Mouse (Mus musculus): Measurements from ENCODE around the gene Zfhx2. TPM values are rescaled to one million over a fixed set of nuclear protein-coding genes. Genes with fewer than 3 reads are reported as not detected.

Gene Zfhx2
- polyA plus RNA-seq, 1 experiment from 2014 or later, result 1.2 TPM

- Histone ChIP-seq H3K9me3 (replicated peaks) (no peaks in the 10 kb centered on the region), H3K9ac (peak overlapping the region; percentile 33; the same call in 1 of the 2 replicates), H3K36me3 (no peaks in the 10 kb centered on the region), H3K4me1 (replicated peaks) (peaks cover 12% of the 10 kb centered on the region), H3K4me3 (replicated peaks) (peak overlapping the region; percentile 54), H3K27me3 (peaks cover 83% of the 10 kb centered on the region), H3K27ac (no peak overlapping the region), H3K4me2 (peak overlapping the region; percentile 73)
- ATAC-seq (ENCODE audit: low read depth), result 0 out of 2 replicates have a peak, but pooled peaks have one; percentile 22
- WGBS (ENCODE audit: insufficient replicate concordance), result under 1% methylated on average over 68 of the region's 78 CpGs
- DNase-seq, result no peak
Observed at GRCm38 (mm10) chr14:55114759-55115701, 22.9 kb upstream of the Zfhx2 start.

- ATAC-seq (ENCODE audit: low read depth) (no peak), DNase-seq (no peak)
Observed at GRCm38 (mm10) chr14:55113975-55114645, 22.0 kb upstream of the Zfhx2 start.

GRCm38 (mm10) chr14:55113351-55113974, 21.3 kb upstream of the Zfhx2 start:
- 53% methylated on average over 51 of the region's 51 CpGs for WGBS (ENCODE audit: insufficient replicate concordance)
- H3K4me3 ChIP-seq (replicated peaks), result no peak overlapping the region
- H3K4me1 ChIP-seq (replicated peaks), result peaks cover 20% of the 10 kb centered on the region
- no peak for ATAC-seq (ENCODE audit: low read depth)
- peaks cover 99% of the 10 kb centered on the region for H3K27me3 ChIP-seq
- H3K36me3 ChIP-seq, result no peaks in the 10 kb centered on the region
- no peak for DNase-seq
- H3K4me2 ChIP-seq, result no peak overlapping the region
- H3K27ac ChIP-seq, result no peak overlapping the region
- H3K9me3 ChIP-seq (replicated peaks), result no peaks in the 10 kb centered on the region
- no peak overlapping the region for H3K9ac ChIP-seq

More at GRCm38 (mm10) chr14:55113975-55114645, 22.0 kb upstream of the Zfhx2 start:
- Histone ChIP-seq H3K27me3 (peaks cover 93% of the 10 kb centered on the region), H3K4me1 (replicated peaks) (peaks cover 17% of the 10 kb centered on the region), H3K36me3 (no peaks in the 10 kb centered on the region), H3K4me2 (peak overlapping the region; percentile 73), H3K9ac (no peak overlapping the region), H3K9me3 (replicated peaks) (no peaks in the 10 kb centered on the region), H3K4me3 (replicated peaks) (peak overlapping the region; percentile 54), H3K27ac (no peak overlapping the region)
- 8% methylated on average over 26 of the region's 26 CpGs for WGBS (ENCODE audit: insufficient replicate concordance)

DNA sequence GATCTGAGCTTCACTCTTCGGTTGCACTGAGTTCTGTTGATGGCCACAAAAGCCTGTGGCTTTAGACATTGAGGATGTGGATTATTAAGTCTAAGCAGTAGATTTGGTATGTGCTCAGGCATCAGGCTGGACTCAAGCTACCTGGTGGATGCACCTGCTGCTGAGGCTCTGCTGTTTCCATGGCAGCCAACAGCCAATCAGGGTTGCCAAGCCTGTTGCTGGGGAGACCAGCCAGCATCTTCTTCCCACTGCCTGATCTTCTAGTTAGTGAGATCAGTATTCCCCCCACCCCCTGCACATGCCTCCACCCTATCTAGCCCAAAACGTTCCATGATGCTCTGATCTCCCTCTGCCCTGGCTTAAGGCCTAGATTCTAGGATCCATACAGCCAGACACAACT, 19.6 kb upstream of the Zfhx2 start:
- no peaks in the 10 kb centered on the region for H3K36me3 ChIP-seq
- ATAC-seq (ENCODE audit: low read depth) (no peak), DNase-seq (no peak)
- no peak overlapping the region for H3K4me2 ChIP-seq
- peaks cover 33% of the 10 kb centered on the region for H3K4me1 ChIP-seq (replicated peaks)
- H3K27me3 ChIP-seq, result peaks cover 95% of the 10 kb centered on the region
- H3K27ac ChIP-seq, result no peak overlapping the region
- no peaks in the 10 kb centered on the region for H3K9me3 ChIP-seq (replicated peaks)
- H3K9ac ChIP-seq, result no peak overlapping the region
- 55% methylated on average over 2 of the region's 2 CpGs for WGBS (ENCODE audit: insufficient replicate concordance)
- no peak overlapping the region for H3K4me3 ChIP-seq (replicated peaks)

- Histone ChIP-seq H3K27me3 (peaks cover 79% of the 10 kb centered on the region), H3K36me3 (no peaks in the 10 kb centered on the region), H3K4me1 (replicated peaks) (peaks cover 42% of the 10 kb centered on the region), H3K9me3 (replicated peaks) (no peaks in the 10 kb centered on the region), H3K9ac (no peak overlapping the region), H3K4me2 (no peak overlapping the region), H3K4me3 (replicated peaks) (no peak overlapping the region), H3K27ac (no peak overlapping the region)
- no peak for ATAC-seq (ENCODE audit: low read depth)
- WGBS (ENCODE audit: insufficient replicate concordance), result 25% methylated on average over 9 of the region's 9 CpGs
- no peak for DNase-seq
Observed at GRCm38 (mm10) chr14:55110076-55110475, 18.0 kb upstream of the Zfhx2 start.

DNA sequence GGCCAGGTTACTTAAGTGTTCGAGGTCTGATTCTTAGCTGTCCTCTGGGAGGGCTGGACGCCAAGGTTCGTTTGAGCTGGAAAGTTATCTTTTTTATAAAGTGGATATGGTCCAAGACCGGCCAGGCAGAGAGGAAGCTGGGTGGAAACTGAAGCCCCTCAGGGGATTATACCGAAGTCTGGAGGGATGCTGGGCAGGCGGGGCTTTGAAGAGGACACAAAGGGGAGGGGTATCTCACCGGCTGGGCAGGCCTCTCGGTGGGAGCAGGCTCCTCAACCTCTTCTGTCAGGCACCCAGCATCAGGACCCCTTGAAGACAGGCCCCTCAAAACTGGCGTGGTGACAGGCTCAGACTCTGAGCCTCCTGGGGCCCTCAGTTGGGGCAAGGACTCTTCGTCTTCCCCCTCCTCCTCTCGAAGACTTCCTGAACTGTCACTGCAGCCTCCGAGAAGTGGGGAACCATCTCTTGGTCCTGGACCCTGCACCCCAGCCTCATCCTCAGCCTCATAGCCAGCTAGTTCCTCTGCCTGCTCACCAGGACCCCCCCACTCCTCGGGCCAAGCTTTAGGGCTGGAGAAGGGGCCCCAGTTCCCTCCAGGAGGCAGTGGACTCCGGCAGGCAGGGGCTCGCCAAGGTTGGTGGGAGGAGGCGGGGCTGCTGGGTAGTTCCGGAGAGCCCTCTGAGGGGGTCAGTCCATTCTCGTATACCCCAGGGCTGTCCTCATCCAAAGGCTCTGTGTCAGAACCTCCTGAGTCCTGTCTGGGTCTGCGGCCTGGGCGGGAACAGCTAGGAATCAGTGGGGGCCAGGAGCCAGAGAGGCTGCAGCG, 17.1 kb upstream of the Zfhx2 start:
- no peak overlapping the region for H3K27ac ChIP-seq
- DNase-seq, result no peak
- peaks cover 71% of the 10 kb centered on the region for H3K27me3 ChIP-seq
- H3K9me3 ChIP-seq (replicated peaks), result no peaks in the 10 kb centered on the region
- H3K9ac ChIP-seq, result no peak overlapping the region
- 0 out of 2 replicates have a peak, but pooled peaks cover 2% of the 10 kb centered on the region for H3K36me3 ChIP-seq
- H3K4me3 ChIP-seq (replicated peaks), result no peak overlapping the region
- 21% methylated on average over 21 of the region's 21 CpGs for WGBS (ENCODE audit: insufficient replicate concordance)
- ATAC-seq (ENCODE audit: low read depth), result no peak
- no peak overlapping the region for H3K4me2 ChIP-seq
- peaks cover 40% of the 10 kb centered on the region for H3K4me1 ChIP-seq (replicated peaks)

DNA sequence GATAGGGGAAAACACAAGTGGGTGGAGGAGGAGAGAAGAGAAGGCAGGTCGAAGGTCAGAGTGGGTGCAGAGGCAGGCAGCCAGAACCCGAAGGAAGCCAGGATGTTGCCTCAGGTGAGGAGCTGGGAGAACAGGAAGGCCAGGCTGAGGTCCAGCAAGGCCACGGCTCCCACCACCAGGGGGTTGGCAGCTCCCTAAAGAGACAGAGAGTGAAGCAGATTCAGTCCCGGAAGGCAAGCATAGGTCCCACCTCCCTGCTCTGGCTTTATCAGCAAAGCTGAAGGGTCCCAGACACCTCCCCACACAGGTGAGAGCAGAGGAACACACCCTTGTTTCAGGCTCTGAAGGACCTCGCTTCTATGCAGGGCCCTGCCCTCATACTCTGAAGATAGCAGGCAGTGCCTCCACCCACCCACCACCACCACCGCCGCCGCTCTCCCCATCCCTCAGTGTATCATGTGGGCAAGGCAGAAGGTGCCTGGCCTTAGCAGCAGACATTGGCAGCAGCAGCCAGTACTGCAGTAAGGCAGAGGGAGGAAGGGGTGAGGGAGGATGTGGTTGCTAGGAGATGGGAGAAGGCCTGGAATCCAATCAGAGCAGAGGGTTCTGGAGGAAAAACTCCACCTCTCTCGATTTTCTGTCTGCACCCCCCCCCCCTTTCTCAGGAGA, 16.2 kb upstream of the Zfhx2 start:
- ATAC-seq (ENCODE audit: low read depth), result no peak
- peaks cover 38% of the 10 kb centered on the region for H3K4me1 ChIP-seq (replicated peaks)

DNA sequence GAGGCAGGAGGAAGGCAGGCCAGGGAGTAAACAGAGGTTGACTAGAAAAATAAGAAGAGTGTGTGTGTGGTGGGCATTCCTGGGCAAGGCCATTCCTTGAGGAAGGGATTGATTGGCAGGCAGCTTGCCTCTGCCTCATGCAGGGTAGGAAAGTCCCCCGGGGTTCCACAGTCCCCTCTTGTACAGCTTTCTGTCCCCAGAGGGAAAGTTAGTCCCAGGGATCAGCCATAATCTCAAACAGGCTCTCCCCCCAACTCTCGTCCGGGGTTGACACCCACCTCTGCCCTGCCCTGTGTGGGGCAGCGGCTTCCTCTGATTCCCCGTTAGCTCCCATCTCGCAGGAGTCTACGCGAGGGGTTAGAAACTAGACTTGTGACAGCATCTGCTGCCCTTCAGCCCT, 14.9 kb upstream of the Zfhx2 start:
- Histone ChIP-seq H3K4me3 (replicated peaks) (peak overlapping the region; percentile 70; the same call in 1 of the 2 replicates), H3K9me3 (replicated peaks) (no peaks in the 10 kb centered on the region), H3K27me3 (peaks cover 48% of the 10 kb centered on the region), H3K36me3 (peaks cover 23% of the 10 kb centered on the region), H3K27ac (peak overlapping the region; percentile 72), H3K9ac (no peak overlapping the region), H3K4me2 (peak overlapping the region; percentile 93), H3K4me1 (replicated peaks) (peaks cover 38% of the 10 kb centered on the region)
- 73% methylated on average over 8 of the region's 8 CpGs for WGBS (ENCODE audit: insufficient replicate concordance)
- DNase-seq (no peak), ATAC-seq (ENCODE audit: low read depth) (no peak)

More for the DNA sequence above, 16.2 kb upstream of the Zfhx2 start:
- Histone ChIP-seq H3K27me3 (peaks cover 62% of the 10 kb centered on the region), H3K4me2 (no peak overlapping the region), H3K9me3 (replicated peaks) (no peaks in the 10 kb centered on the region), H3K36me3 (peaks cover 10% of the 10 kb centered on the region), H3K27ac (no peak overlapping the region), H3K9ac (no peak overlapping the region), H3K4me3 (replicated peaks) (no peak overlapping the region)
- DNase-seq, result no peak
- WGBS (ENCODE audit: insufficient replicate concordance), result 25% methylated on average over 9 of the region's 9 CpGs

- peaks cover 40% of the 10 kb centered on the region for H3K27me3 ChIP-seq
- peak within 1 kb of the TSS; percentile 76 for H3K9ac ChIP-seq
- DNase-seq, result peak; percentile 86
- peak within 1 kb of the TSS; percentile 70 for H3K4me3 ChIP-seq (replicated peaks)
- peaks cover 27% of the 10 kb centered on the region for H3K36me3 ChIP-seq
- under 1% methylated on average over 39 of the region's 39 CpGs for WGBS (ENCODE audit: insufficient replicate concordance)
- ATAC-seq (ENCODE audit: low read depth), result peak; percentile 95
- peaks cover 38% of the 10 kb centered on the region for H3K4me1 ChIP-seq (replicated peaks)
- peak within 1 kb of the TSS; percentile 72 for H3K27ac ChIP-seq
- peak within 1 kb of the TSS; percentile 93 for H3K4me2 ChIP-seq
- H3K9me3 ChIP-seq (replicated peaks), result no peaks in the 10 kb centered on the region
Observed at GRCm38 (mm10) chr14:55105836-55106809, 14.0 kb upstream of the Zfhx2 start, which contains the start of gene Ap1g2. Gene Ap1g2 (minus strand): TSS chr14:55106593.

All from liver, embryonic 13.5 days (tissue).